Mouse (Mus musculus): Measurements from ENCODE around the gene Tyro3. TPM values are rescaled to one million over a fixed set of nuclear protein-coding genes. Genes with fewer than 3 reads are reported as not detected.
A peak's percentile ranks its signal among the peaks of the same experiment; 100 is the strongest.

Gene Tyro3
- polyA plus RNA-seq, 1 experiment = 38.4 TPM

GRCm38 (mm10) chr2:119821136-119821535 is 23.6 kb downstream of the Tyro3 start:
- Histone ChIP-seq H3K4me1 (ENCODE audit: control insufficient read depth, insufficient read depth, low read length) (peaks cover 7% of the 10 kb centered on the region), H3K36me3 (ENCODE audit: control insufficient read depth, insufficient read depth, low read length, poor library complexity, severe bottlenecking) (no peaks in the 10 kb centered on the region), H3K27me3 (ENCODE audit: control insufficient read depth, insufficient read depth, low read length, poor library complexity, severe bottlenecking) (no peaks in the 10 kb centered on the region), H3K9me3 (replicated peaks; ENCODE audit: control insufficient read depth, insufficient read depth, low read length, poor library complexity, severe bottlenecking) (no peaks in the 10 kb centered on the region), H3K27ac (ENCODE audit: insufficient read depth, low read length) (no peak overlapping the region), H3K9ac (ENCODE audit: low read depth, poor library complexity, severe bottlenecking) (no peak overlapping the region), H3K4me3 (ENCODE audit: low read depth, low read length) (no peak overlapping the region)
- no peak for TF ChIP-seq EP300 (IDR thresholded peaks at IDR 0.05; ENCODE audit: insufficient read depth, low read depth, low read length)
- TF ChIP-seq POLR2A (IDR thresholded peaks at IDR 0.05; ENCODE audit: insufficient read depth, low read length) = no peak
- no peak for TF ChIP-seq CTCF (IDR thresholded peaks at IDR 0.05; ENCODE audit: low read depth, low read length)

GRCm38 (mm10) chr2:119830579-119830978 is 33.0 kb downstream of the Tyro3 start:
- Histone ChIP-seq H3K36me3 (ENCODE audit: control insufficient read depth, insufficient read depth, low read length, poor library complexity, severe bottlenecking) (no peaks in the 10 kb centered on the region), H3K9ac (ENCODE audit: low read depth, poor library complexity, severe bottlenecking) (no peak overlapping the region), H3K27me3 (ENCODE audit: control insufficient read depth, insufficient read depth, low read length, poor library complexity, severe bottlenecking) (no peaks in the 10 kb centered on the region), H3K27ac (ENCODE audit: insufficient read depth, low read length) (no peak overlapping the region), H3K4me1 (ENCODE audit: control insufficient read depth, insufficient read depth, low read length) (peaks cover 2% of the 10 kb centered on the region), H3K4me3 (ENCODE audit: low read depth, low read length) (no peak overlapping the region), H3K9me3 (replicated peaks; ENCODE audit: control insufficient read depth, insufficient read depth, low read length, poor library complexity, severe bottlenecking) (no peaks in the 10 kb centered on the region)
- TF ChIP-seq CTCF (IDR thresholded peaks at IDR 0.05; ENCODE audit: low read depth, low read length) (peak; percentile 6), POLR2A (IDR thresholded peaks at IDR 0.05; ENCODE audit: insufficient read depth, low read length) (no peak), EP300 (IDR thresholded peaks at IDR 0.05; ENCODE audit: insufficient read depth, low read depth, low read length) (no peak)

GRCm38 (mm10) chr2:119834231-119834630 is 36.7 kb downstream of the Tyro3 start:
- H3K27me3 ChIP-seq (ENCODE audit: control insufficient read depth, insufficient read depth, low read length, poor library complexity, severe bottlenecking) = no peaks in the 10 kb centered on the region; the same call in 1 of the 2 replicates
- H3K36me3 ChIP-seq (ENCODE audit: control insufficient read depth, insufficient read depth, low read length, poor library complexity, severe bottlenecking) = no peaks in the 10 kb centered on the region
- no peak overlapping the region for H3K9ac ChIP-seq (ENCODE audit: low read depth, poor library complexity, severe bottlenecking)
- TF ChIP-seq CTCF (IDR thresholded peaks at IDR 0.05; ENCODE audit: low read depth, low read length) = no peak
- TF ChIP-seq EP300 (IDR thresholded peaks at IDR 0.05; ENCODE audit: insufficient read depth, low read depth, low read length) = no peak
- TF ChIP-seq POLR2A (IDR thresholded peaks at IDR 0.05; ENCODE audit: insufficient read depth, low read length) = no peak
- H3K4me1 ChIP-seq (ENCODE audit: control insufficient read depth, insufficient read depth, low read length) = peaks cover 2% of the 10 kb centered on the region
- no peak overlapping the region for H3K27ac ChIP-seq (ENCODE audit: insufficient read depth, low read length)
- no peak overlapping the region for H3K4me3 ChIP-seq (ENCODE audit: low read depth, low read length)
- H3K9me3 ChIP-seq (replicated peaks; ENCODE audit: control insufficient read depth, insufficient read depth, low read length, poor library complexity, severe bottlenecking) = no peaks in the 10 kb centered on the region

- Histone ChIP-seq H3K9me3 (replicated peaks; ENCODE audit: control insufficient read depth, insufficient read depth, low read length, poor library complexity, severe bottlenecking) (no peaks in the 10 kb centered on the region), H3K4me1 (ENCODE audit: control insufficient read depth, insufficient read depth, low read length) (peaks cover 2% of the 10 kb centered on the region), H3K27me3 (ENCODE audit: control insufficient read depth, insufficient read depth, low read length, poor library complexity, severe bottlenecking) (no peaks in the 10 kb centered on the region; the same call in 1 of the 2 replicates), H3K4me3 (ENCODE audit: low read depth, low read length) (no peak overlapping the region), H3K27ac (ENCODE audit: insufficient read depth, low read length) (no peak overlapping the region), H3K36me3 (ENCODE audit: control insufficient read depth, insufficient read depth, low read length, poor library complexity, severe bottlenecking) (no peaks in the 10 kb centered on the region), H3K9ac (ENCODE audit: low read depth, poor library complexity, severe bottlenecking) (no peak overlapping the region)
- no peak for TF ChIP-seq POLR2A (IDR thresholded peaks at IDR 0.05; ENCODE audit: insufficient read depth, low read length)
- no peak for TF ChIP-seq EP300 (IDR thresholded peaks at IDR 0.05; ENCODE audit: insufficient read depth, low read depth, low read length)
- TF ChIP-seq CTCF (IDR thresholded peaks at IDR 0.05; ENCODE audit: low read depth, low read length) = no peak
Measured at GRCm38 (mm10) chr2:119837616-119838015, 40.1 kb downstream of the Tyro3 start.

- Histone ChIP-seq H3K9ac (ENCODE audit: low read depth, poor library complexity, severe bottlenecking) (no peak overlapping the region), H3K9me3 (replicated peaks; ENCODE audit: control insufficient read depth, insufficient read depth, low read length, poor library complexity, severe bottlenecking) (no peaks in the 10 kb centered on the region), H3K27ac (ENCODE audit: insufficient read depth, low read length) (no peak overlapping the region), H3K4me3 (ENCODE audit: low read depth, low read length) (no peak overlapping the region), H3K36me3 (ENCODE audit: control insufficient read depth, insufficient read depth, low read length, poor library complexity, severe bottlenecking) (no peaks in the 10 kb centered on the region), H3K4me1 (ENCODE audit: control insufficient read depth, insufficient read depth, low read length) (peaks cover 2% of the 10 kb centered on the region), H3K27me3 (ENCODE audit: control insufficient read depth, insufficient read depth, low read length, poor library complexity, severe bottlenecking) (no peaks in the 10 kb centered on the region; the same call in 1 of the 2 replicates)
- TF ChIP-seq EP300 (IDR thresholded peaks at IDR 0.05; ENCODE audit: insufficient read depth, low read depth, low read length) (no peak), POLR2A (IDR thresholded peaks at IDR 0.05; ENCODE audit: insufficient read depth, low read length) (no peak), CTCF (IDR thresholded peaks at IDR 0.05; ENCODE audit: low read depth, low read length) (no peak)
Measured at GRCm38 (mm10) chr2:119838363-119839156, 41.0 kb downstream of the Tyro3 start.

GRCm38 (mm10) chr2:119840008-119840407 is 42.5 kb downstream of the Tyro3 start:
- H3K4me1 ChIP-seq (ENCODE audit: control insufficient read depth, insufficient read depth, low read length) = no peaks in the 10 kb centered on the region
- TF ChIP-seq POLR2A (IDR thresholded peaks at IDR 0.05; ENCODE audit: insufficient read depth, low read length) (no peak), CTCF (IDR thresholded peaks at IDR 0.05; ENCODE audit: low read depth, low read length) (peak; percentile 6), EP300 (IDR thresholded peaks at IDR 0.05; ENCODE audit: insufficient read depth, low read depth, low read length) (no peak)
- no peaks in the 10 kb centered on the region; the same call in 1 of the 2 replicates for H3K27me3 ChIP-seq (ENCODE audit: control insufficient read depth, insufficient read depth, low read length, poor library complexity, severe bottlenecking)
- no peak overlapping the region for H3K9ac ChIP-seq (ENCODE audit: low read depth, poor library complexity, severe bottlenecking)
- no peak overlapping the region for H3K27ac ChIP-seq (ENCODE audit: insufficient read depth, low read length)
- H3K36me3 ChIP-seq (ENCODE audit: control insufficient read depth, insufficient read depth, low read length, poor library complexity, severe bottlenecking) = no peaks in the 10 kb centered on the region
- H3K9me3 ChIP-seq (replicated peaks; ENCODE audit: control insufficient read depth, insufficient read depth, low read length, poor library complexity, severe bottlenecking) = no peaks in the 10 kb centered on the region
- H3K4me3 ChIP-seq (ENCODE audit: low read depth, low read length) = no peak overlapping the region
